Mouse (Mus musculus) spleen, adult 12 weeks (tissue): ENCODE data around the gene Ascl4.

Experiments used
- DNase-seq: peaks from one replicate; pipeline ENCODE4 v3.0.0; 2022; ENCODE audit warnings: low spot score

Gene Ascl4

GRCm38 (mm10) chr10:85969894-85970620, 42.6 kb downstream of the Ascl4 start:
- DNase-seq, result no peak

GRCm38 (mm10) chr10:85971826-85972225, 44.3 kb downstream of the Ascl4 start:
- DNase-seq, result no peak

GRCm38 (mm10) chr10:85972915-85973314, 45.4 kb downstream of the Ascl4 start:
- DNase-seq, result no peak

- no peak for DNase-seq
These were observed 62.1 kb downstream of the Ascl4 start for GRCm38 (mm10) chr10:85989412-85990115.

- DNase-seq, result no peak
These were observed 64.9 kb downstream of the Ascl4 start for GRCm38 (mm10) chr10:85992412-85992811.

GRCm38 (mm10) chr10:85993836-85994235, 66.4 kb downstream of the Ascl4 start:
- no peak for DNase-seq

- DNase-seq, result no peak
These were observed 67.1 kb downstream of the Ascl4 start for GRCm38 (mm10) chr10:85994543-85995104.
